Mouse (Mus musculus) monocyte, adult 5-6 weeks (primary cell): ENCODE measurements around the gene Olfr1141. TPM values are rescaled to one million over a fixed set of nuclear protein-coding genes. Genes with fewer than 3 reads are reported as not detected.

ENCODE experiments used
- ATAC-seq: fragments of 153-309, 156-312 bp; replicated peaks from 2 replicates; pipeline ENCODE4 v1.8.0; 2017; ENCODE audit warnings: mild to moderate bottlenecking; ENCODE audit not compliant: low TSS enrichment, insufficient number of reproducible peaks, severe bottlenecking, poor library complexity, low FRiP score
- total RNA-seq: library from RNA; stranded (forward); fragments of 200-1000, 200-491, 200-594 nt; gene quantifications from 3 replicates; pipeline ENCODE4 v1.2.3, GENCODE M21; 2017

Olfr1141 gene
- total RNA-seq = not detected in 3 replicates

DNA sequence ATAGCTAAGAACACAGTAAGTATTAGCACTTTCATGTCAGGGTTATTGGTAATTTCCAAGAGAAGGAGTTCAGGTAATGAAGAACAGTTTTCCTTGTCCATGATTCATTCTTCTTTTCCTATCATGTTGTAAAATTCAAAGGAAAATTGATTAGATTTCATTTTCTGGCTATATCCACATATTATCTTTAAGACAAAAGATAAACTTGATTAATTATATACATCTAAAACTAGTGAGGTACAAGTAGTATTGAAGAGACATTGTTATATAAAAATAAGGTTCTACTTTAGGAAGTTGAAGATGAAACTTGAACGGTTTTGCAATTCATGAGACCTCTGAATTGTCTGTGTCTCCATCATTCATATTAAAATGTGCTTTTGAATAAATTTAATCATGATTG, at the start of gene Olfr1141:
TSS of gene Olfr1141 (minus strand) at position 101 of the 400 bp plus-strand sequence.
- no peak for ATAC-seq

DNA sequence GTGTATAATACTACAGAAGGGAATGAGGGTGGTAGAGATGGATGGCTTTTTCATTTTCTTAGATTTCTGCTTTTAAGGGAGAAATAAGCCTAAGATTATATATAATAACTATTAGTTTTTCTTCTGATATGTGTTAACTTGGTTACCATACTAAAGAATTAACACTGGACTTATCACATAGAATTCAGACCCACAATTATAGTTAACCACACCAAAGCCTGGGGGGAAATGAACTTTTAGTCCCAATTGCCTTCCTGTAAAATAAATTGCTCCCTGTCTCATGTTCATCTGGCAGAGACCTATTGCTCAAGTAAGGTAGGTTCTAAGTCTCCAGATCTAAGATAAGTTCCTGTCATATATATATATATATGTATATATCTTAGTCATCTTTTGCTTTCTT, 46.5 kb upstream of the Olfr1141 start, which contains the start of gene Olfr1143:
TSS of gene Olfr1143 (plus strand) at position 301 of the 400 bp plus-strand sequence.
- no peak for ATAC-seq

DNA sequence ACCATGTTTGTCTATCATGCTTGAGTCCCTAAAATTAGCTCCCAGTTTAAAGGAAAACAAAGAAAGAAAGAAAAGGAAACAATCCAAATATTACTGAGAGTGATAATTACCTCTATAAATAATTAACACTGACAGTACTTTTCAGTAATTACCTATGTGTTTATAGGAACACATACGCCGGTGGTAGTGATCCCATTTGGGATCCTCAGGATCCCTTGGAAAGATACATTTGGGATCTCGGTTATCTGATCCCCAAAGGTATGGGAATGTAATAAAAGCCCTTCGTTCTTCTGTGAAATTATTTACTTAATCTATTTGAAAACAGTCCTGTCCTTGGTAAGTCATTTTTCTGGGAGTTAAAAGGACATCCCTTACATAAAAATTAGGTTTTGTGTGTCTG, 25.4 kb upstream of the Olfr1141 start, which contains the start of gene Olfr152:
TSS of gene Olfr152 (plus strand) at position 301 of the 400 bp plus-strand sequence.
- no peak for ATAC-seq

DNA sequence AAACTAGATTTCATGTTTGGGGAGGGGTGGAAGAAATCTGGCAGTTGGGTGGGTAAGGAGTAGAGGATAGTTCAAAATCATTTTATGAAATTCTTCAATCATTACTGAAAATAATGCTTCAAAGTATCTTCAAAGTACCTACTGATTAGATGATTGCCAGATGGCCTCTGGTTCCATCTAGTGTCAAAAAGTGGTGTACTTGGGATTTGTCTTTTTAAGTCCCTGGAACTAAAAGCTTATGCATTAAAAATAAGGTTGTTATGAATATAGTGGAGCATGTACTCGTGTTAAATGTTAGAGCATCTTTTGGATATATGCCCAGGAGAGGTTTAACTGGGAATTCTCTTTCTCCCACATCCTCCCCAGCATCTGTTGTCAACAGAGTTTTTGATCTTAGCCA, 22.4 kb upstream of the Olfr1141 start:
- ATAC-seq = no peak

DNA sequence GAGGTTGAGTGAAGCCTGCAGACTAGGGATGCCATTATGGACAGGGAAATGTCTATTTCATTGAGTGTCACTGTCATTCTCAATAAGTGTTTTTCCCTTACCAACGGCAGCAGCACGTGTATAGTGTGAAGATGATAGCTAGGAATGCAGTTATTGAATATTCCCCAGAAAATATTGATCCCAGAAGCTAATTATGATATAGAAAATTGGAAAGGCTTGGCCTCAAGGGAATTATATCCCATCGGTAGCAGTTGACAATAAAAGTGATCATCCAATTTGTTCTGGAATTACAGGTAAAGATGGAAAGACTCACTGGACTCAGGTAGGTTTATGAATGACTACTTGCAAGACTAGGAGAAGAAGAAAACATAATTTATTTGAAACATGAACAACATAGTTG, 10.3 kb downstream of the Olfr1141 start, which contains the start of gene Olfr1140:
TSS of gene Olfr1140 (plus strand) at position 301 of the 400 bp plus-strand sequence.
- ATAC-seq = no peak

DNA sequence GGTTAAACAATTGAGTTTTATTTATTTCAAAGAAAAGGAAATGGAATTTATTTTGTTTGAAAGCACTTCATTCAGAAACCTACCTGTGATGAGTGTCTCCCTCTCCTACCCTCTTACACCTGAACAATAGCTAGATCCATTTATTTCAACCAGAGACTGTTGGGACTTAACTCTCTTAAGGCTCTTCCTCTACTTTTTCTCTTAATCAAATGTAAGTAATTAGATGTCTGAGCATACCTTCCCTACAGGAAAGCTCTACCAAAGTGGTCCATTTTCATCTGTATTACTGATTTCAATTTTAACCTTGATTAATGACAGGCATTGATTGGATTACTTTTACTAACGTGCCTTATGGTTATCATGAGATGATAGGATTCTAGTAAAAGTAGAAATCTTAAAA, 13.9 kb downstream of the Olfr1141 start, which contains the start of gene Olfr1138:
TSS of gene Olfr1138 (minus strand) at position 101 of the 400 bp plus-strand sequence.
- no peak for ATAC-seq

DNA sequence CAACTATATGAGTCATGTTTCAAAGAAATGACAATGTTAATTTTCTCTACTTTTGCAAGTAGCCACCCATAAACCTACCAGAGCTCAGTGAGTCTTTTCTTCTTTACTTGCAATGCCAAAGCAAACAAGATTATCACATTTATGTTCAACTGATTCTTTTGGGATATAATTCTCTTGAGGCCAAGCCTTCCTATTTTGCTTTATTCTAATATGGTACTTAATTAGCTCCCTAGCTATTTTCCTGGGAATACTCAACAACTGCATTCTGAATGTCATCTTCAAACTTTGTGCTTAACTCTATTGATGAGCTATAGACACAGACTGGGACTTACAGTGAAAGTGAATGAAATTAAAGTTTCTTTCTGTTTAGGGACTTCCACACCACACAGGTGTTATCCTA, 40.7 kb downstream of the Olfr1141 start, which contains the start of gene Olfr1137:
TSS of gene Olfr1137 (minus strand) at position 101 of the 400 bp plus-strand sequence.
- no peak for ATAC-seq

Other genes starting within 250 kb of the Olfr1141 start
- gene Pramel6, start 247.4 kb downstream of the Olfr1141 start, total RNA-seq = not detected in 3 replicates
- not detected in 3 replicates for gene Olfr153, start 222.2 kb downstream of the Olfr1141 start, total RNA-seq
- gene Olfr1128, start 208.4 kb downstream of the Olfr1141 start, total RNA-seq = not detected in 3 replicates
- not detected in 3 replicates for gene Olfr1129, start 180.1 kb downstream of the Olfr1141 start, total RNA-seq
- not detected in 3 replicates for gene Olfr1130, start 147.8 kb downstream of the Olfr1141 start, total RNA-seq
- gene Olfr1131, start 126.9 kb downstream of the Olfr1141 start, total RNA-seq = not detected in 3 replicates
- gene Olfr1132, start 116.5 kb downstream of the Olfr1141 start, total RNA-seq = not detected in 3 replicates
- not detected in 3 replicates for gene Olfr1133, start 106.6 kb downstream of the Olfr1141 start, total RNA-seq
- gene Olfr1134, start 95.5 kb downstream of the Olfr1141 start, total RNA-seq = not detected in 3 replicates
- gene Olfr1135, start 80.3 kb downstream of the Olfr1141 start, total RNA-seq = not detected in 3 replicates
- gene Olfr1136, start 60.0 kb downstream of the Olfr1141 start, total RNA-seq = not detected in 3 replicates
- gene Olfr1137, start 40.8 kb downstream of the Olfr1141 start, total RNA-seq = not detected in 3 replicates
- not detected in 3 replicates for gene Olfr1138, start 14.0 kb downstream of the Olfr1141 start, total RNA-seq
- not detected in 3 replicates for gene Olfr1140, start 10.2 kb downstream of the Olfr1141 start, total RNA-seq
- gene Olfr152, start 25.5 kb upstream of the Olfr1141 start, total RNA-seq = 1.2 TPM in 1 of 3 replicates, not detected in the others
- gene Olfr1143, start 46.6 kb upstream of the Olfr1141 start, total RNA-seq = not detected in 3 replicates
- not detected in 3 replicates for gene Olfr1145, start 55.8 kb upstream of the Olfr1141 start, total RNA-seq
- not detected in 3 replicates for gene Olfr1148, start 76.5 kb upstream of the Olfr1141 start, total RNA-seq
- not detected in 3 replicates for gene Olfr1150-ps1, start 90.0 kb upstream of the Olfr1141 start, total RNA-seq
- not detected in 3 replicates for gene Olfr1151, start 101.9 kb upstream of the Olfr1141 start, total RNA-seq
- gene Olfr1152, start 112.5 kb upstream of the Olfr1141 start, total RNA-seq = not detected in 3 replicates
- gene Olfr1153, start 141.0 kb upstream of the Olfr1141 start, total RNA-seq = not detected in 3 replicates
- gene Olfr1154, start 151.2 kb upstream of the Olfr1141 start, total RNA-seq = not detected in 3 replicates
- not detected in 3 replicates for gene Olfr1155, start 191.1 kb upstream of the Olfr1141 start, total RNA-seq
- gene Olfr1156, start 199.1 kb upstream of the Olfr1141 start, total RNA-seq = not detected in 3 replicates
- gene Olfr1157, start 214.3 kb upstream of the Olfr1141 start, total RNA-seq = not detected in 3 replicates
- not detected in 3 replicates for gene Olfr74, start 220.7 kb upstream of the Olfr1141 start, total RNA-seq
- gene Olfr1158, start 236.1 kb upstream of the Olfr1141 start, total RNA-seq = not detected in 3 replicates